Mouse (Mus musculus) c-Kit-positive CD71-positive TER-119-negative erythroid progenitor cells, embryonic 14.5 days (primary cell): Measurements from ENCODE around the gene Plac9b.
"Not testable (repeated sequence)": the region's sequence is repeated elsewhere in the genome, so short reads cannot be mapped to it uniquely, and the experiment has no call there.

Experiments
- DNase-seq: peaks from one replicate; pipeline ENCODE4 v3.0.0-alpha.2; 2013; ENCODE audit warnings: low read depth

The Plac9b gene

GRCm38 (mm10) chr14:26182380-26182779 lies at the start of gene Plac9b:
Gene Plac9b (minus strand): TSS chr14:26182480.
- not testable (repeated sequence) for DNase-seq

DNA sequence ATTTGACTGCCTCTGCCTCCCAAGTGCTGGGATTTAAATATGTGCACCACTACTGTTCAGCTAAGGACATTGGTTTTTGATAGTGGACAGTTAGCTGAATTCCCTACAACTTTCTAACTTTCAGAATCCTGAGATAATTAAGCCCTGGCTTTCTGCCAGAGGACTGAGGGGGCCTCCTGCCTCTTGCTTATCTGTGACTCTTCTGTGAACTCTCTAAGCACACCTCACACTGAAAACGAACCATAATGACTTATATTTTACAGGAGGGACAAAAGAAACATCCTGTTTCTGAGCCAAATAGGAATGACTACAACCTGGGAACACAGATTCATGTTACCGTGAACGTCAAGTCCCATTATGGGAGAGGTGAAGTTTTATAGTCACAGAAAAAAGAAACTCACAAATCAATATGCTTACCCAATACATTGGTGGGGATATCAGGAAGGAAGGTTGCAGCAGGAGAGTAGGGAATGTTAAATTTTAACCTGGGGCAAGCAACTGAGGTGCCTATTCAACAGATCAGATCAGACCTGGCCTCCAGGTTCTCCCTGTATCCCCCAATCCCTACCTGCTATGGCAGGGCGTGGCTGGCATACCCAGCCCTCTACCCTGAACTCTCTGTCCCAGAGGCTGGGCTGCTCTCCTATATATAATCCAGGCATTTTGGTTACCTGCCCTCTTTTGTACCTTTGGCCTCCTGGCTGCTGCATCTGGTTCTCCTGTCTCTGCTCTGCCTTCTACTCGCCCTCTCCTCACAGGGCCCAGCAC lies 34.1 kb upstream of the Plac9b start:
- DNase-seq = not testable (repeated sequence)

DNA sequence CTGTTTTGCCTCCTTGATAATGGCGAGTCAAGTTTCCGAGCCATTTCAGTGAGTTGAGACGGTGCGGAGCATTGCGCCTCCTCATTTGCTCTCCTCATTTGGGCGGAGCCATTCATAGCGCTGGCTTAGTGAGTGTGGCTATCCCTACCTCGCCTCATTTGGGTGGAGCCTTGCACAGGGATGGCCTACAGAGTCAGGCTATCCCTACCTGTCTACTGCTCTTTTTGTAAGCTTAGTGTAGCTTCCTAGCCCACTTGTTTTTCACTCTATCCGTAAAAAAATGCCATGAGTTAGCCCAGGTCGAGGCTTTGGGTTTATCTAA lies 24.6 kb upstream of the Plac9b start, which contains the start of gene Tmem254b:
Tmem254b (minus strand) TSS at position 116 of the 322 bp plus-strand sequence.
- not testable (repeated sequence) for DNase-seq

DNA sequence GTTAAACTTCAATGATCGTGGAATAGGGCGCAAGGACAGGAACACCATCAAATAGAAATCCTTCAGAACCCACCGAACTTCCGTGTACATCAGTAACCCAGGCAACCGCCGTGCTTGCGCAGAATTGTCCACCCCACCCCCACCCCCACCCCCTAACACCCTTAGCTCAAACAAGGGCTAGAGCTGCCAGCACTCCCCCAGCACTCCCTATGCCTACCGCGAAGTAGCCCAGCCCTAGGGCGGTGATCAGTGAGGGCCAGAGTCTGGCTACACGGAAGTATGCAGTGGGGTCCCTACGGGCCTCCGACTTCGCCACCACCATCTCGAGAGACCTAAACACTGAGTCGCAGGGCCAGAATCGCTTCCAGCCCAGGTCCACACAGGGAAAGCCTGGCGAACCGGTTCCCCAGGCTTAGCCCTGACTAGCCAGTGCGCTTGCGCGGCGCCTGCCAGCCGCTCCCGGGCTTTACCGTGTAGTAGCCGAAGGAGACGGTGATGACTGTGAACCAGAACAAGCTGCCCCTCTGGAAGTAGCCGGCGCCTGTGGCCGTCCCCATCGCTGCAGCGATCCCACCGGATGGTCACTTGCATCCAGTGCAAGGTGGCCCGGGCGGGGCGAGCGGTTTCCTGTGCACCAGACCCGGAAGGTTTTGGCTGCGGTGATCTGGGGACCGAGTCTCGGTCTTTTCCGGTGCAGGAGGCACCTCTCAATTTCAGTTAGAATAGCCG lies 24.1 kb upstream of the Plac9b start:
- not testable (repeated sequence) for DNase-seq

- not testable (repeated sequence) for DNase-seq
Measured at GRCm38 (mm10) chr14:26197851-26198250, 15.6 kb upstream of the Plac9b start.

- DNase-seq = not testable (repeated sequence)
Measured at GRCm38 (mm10) chr14:26188361-26188760, 6.1 kb upstream of the Plac9b start.

GRCm38 (mm10) chr14:26186638-26187037 lies 4.4 kb upstream of the Plac9b start:
- DNase-seq = not testable (repeated sequence)

- DNase-seq = not testable (repeated sequence)
Measured at GRCm38 (mm10) chr14:26181660-26182059, 620 bp downstream of the Plac9b start.

DNA sequence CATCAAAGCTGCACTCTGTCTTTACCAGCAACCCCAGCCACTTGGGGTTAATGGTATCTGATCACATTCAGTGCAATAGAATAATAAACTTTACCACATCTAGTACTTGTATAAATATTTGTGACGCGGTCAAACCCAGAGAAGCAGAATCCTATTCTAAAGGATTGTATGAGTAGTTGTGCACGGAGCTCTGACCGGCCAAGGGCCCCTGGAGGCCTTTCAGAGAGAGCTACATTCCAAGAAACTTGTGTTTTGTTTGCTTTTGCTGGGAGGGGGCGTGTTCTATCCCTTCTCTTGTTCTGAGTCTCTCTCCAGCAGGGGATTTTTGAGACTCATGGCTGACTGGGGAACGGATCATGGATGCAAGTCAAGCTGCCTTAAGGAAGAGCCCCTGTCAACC lies 7.3 kb downstream of the Plac9b start:
- not testable (repeated sequence) for DNase-seq

GRCm38 (mm10) chr14:26173955-26174354 lies 8.3 kb downstream of the Plac9b start:
- DNase-seq = not testable (repeated sequence)

- DNase-seq = not testable (repeated sequence)
Measured at GRCm38 (mm10) chr14:26165266-26165665, 17.0 kb downstream of the Plac9b start.

DNA sequence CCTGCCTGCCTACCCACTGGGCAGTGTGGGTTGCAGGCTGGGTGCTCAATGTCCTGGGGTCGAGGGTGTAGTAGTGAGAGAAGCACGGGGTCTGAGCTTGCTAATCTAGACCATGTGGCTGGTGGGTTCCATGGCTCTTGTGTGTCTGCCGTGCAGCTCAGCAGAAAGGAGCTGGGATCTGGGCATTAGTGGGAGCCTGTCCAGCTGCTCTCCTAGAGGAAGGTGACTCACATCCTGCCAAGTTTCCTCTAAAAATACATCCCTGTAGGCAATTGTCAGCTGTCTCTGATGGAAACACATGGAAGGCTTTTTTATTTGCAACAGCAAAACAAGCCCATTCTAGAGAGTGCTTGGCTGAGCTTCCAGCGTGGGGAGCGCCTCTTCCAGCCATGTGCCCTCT lies 19.9 kb downstream of the Plac9b start:
- DNase-seq = not testable (repeated sequence)

- not testable (repeated sequence) for DNase-seq
Measured at GRCm38 (mm10) chr14:26161156-26161555, 21.1 kb downstream of the Plac9b start.

GRCm38 (mm10) chr14:26156032-26156431 lies 26.2 kb downstream of the Plac9b start:
- not testable (repeated sequence) for DNase-seq

DNA sequence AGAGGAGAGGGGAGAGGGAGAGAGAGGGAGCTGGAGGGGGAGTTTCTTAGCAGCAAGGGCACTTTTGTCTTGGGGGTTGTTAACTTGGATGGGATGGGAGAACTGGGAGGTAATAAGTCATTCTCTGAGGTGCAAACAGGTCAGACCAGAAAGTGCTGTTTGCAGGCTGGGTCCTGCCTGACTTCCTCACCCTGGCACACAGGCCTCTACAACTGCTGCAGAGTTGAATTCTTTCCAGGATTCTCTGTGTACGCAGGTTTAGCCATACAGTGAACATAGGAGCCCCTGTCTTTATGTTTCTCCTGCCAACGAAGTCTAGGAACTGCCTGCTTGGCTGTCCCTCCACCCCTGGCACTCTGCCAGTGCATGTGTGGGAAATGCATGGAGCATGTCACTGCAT lies 35.2 kb downstream of the Plac9b start:
- not testable (repeated sequence) for DNase-seq

- DNase-seq = not testable (repeated sequence)
Measured at GRCm38 (mm10) chr14:26119095-26119494, 63.2 kb downstream of the Plac9b start.

DNA sequence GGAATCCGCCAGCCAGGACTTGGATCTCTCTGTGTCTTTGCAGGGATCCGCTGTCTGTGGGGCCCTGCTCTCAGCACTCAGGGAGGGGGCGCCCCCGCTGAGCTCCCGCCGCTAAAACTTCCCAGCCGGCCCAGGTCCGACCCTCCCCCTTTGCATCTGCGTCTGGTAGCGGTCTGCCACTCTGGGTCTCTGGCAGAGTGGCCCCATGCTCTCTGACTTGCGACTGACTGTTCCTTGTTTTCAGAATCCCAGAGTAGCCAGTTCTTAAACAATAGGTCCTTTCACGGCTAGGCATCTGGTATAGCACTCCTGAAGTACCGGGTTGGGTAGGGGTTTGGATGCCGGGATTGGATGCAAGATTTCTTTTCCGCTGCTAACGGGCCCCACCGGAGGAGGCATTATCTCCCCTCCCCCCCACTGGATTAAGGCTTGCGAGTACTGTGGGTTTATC lies 63.7 kb downstream of the Plac9b start:
- not testable (repeated sequence) for DNase-seq

DNA sequence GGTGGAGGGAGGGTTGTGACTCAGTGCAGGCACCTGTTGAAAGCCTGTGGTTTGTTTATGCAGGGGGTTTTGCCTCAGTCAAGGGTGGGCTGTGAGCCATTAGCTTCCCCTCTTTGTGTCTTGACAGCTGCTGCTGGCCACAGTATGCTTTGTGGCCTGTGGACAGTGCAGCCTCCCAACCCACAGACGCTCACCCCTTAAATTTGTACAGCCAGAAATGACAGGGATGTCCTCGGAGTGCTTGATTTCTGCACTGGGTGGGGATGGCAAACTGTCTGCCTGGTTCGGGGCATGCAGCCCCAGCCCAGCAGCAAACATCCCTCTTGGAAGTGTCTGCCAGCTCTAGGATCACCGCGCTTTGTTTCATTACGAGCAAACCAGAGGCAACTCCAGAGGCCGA lies 64.1 kb downstream of the Plac9b start, which contains the start of gene Duxbl2:
Duxbl2 (plus strand) TSS at position 200 of the 400 bp plus-strand sequence.
- not testable (repeated sequence) for DNase-seq
